Mouse (Mus musculus) heart, embryonic 14.5 days (tissue): ENCODE measurements around the gene Spg21. TPM values are rescaled to one million over a fixed set of nuclear protein-coding genes. Genes with fewer than 3 reads are reported as not detected.

Source experiments
- ATAC-seq: fragments of 200-750 bp; cut with Nextera tagmentation; 2 replicates; pipeline ENCODE4 v1.8.0; 2017; ENCODE audit warnings: low read depth, moderate TSS enrichment; ENCODE audit not compliant: insufficient number of reproducible peaks, insufficient read depth, low FRiP score
- H3K27ac ChIP-seq, 2 experiments: fragments of 200-500 bp in 1 of 2; fragments of 300-500 bp in 1 of 2; sonication (generic) in 1 of 2; replicated peaks in 1 of 2; 2 replicates each; pipeline ENCODE4 v1.5.1; 2012 to 2014; ENCODE audit warnings: low read depth in 2 of 2, low read length in 2 of 2, control low read depth in 1 of 2, mild to moderate bottlenecking in 1 of 2, mixed read lengths in 1 of 2; ENCODE audit not compliant: control insufficient read depth in 1 of 2, insufficient read depth in 1 of 2
- H3K27me3 ChIP-seq: fragments of 300-500 bp; sonication (generic); 2 replicates; pipeline ENCODE4 v1.6.1; 2014; ENCODE audit warnings: mild to moderate bottlenecking, low read length, control low read depth; ENCODE audit not compliant: control insufficient read depth, insufficient read depth
- H3K36me3 ChIP-seq: fragments of 300-500 bp; sonication (generic); 2 replicates; pipeline ENCODE4 v1.6.1; 2014; ENCODE audit warnings: mild to moderate bottlenecking, control low read depth, low read length, mixed read lengths; ENCODE audit not compliant: control insufficient read depth, insufficient read depth
- H3K4me1 ChIP-seq, 2 experiments: fragments of 200-500 bp in 1 of 2; fragments of 300-500 bp in 1 of 2; sonication (generic) in 1 of 2; 2 replicates each; pipeline ENCODE4 v1.6.1; 2012 to 2014; ENCODE audit warnings: low read length in 2 of 2, control low read depth in 1 of 2, mixed read lengths in 1 of 2; ENCODE audit not compliant: control insufficient read depth in 2 of 2, insufficient read depth in 2 of 2
- H3K4me2 ChIP-seq: fragments of 300-500 bp; sonication (generic); 2 replicates; pipeline ENCODE4 v1.6.1; 2014; ENCODE audit warnings: mild to moderate bottlenecking, low read length
- H3K4me3 ChIP-seq, 2 experiments: fragments of 200-500 bp in 1 of 2; fragments of 300-500 bp in 1 of 2; sonication (generic) in 1 of 2; 2 replicates each; pipeline ENCODE4 v1.5.1; 2012 to 2014; ENCODE audit warnings: low read length in 2 of 2, mild to moderate bottlenecking in 2 of 2, control low read depth in 1 of 2, low read depth in 1 of 2, moderate library complexity in 1 of 2; ENCODE audit not compliant: control insufficient read depth in 1 of 2, insufficient read depth in 1 of 2
- H3K9ac ChIP-seq: fragments of 300-500 bp; sonication (generic); 2 replicates; pipeline ENCODE4 v1.6.1; 2014; ENCODE audit warnings: mild to moderate bottlenecking, low read length
- H3K9me3 ChIP-seq: fragments of 300-500 bp; sonication (generic); 2 replicates; pipeline ENCODE4 v1.6.1; 2016; ENCODE audit warnings: low read length, control low read depth; ENCODE audit not compliant: control insufficient read depth
- WGBS: fragments of 180-500 bp; shearing (Covaris S2); extraction: QIAGEN DNeasy Blood & Tissue Kit; methylation state at CpG from one replicate; pipeline ENCODE4 v1.1.7; 2014; 5-methylcytosine and 5-hydroxymethylcytosine counted together
- polyA plus RNA-seq: library from polyadenylated mRNA; unstranded; fragments of >200 nt; fragmentation: Nextera tagmentation; extraction: Ambion mirVana; gene quantifications from 2 replicates; pipeline ENCODE4 v1.2.1, GENCODE M21; 2014

The Spg21 gene
- polyA plus RNA-seq, 1 experiment from 2014 or later: 72.0 TPM

- 82% methylated on average over 8 of the region's 8 CpGs for WGBS
- no peaks in the 10 kb centered on the region for H3K4me1 ChIP-seq
- H3K9me3 ChIP-seq: no peaks in the 10 kb centered on the region
- H3K27ac ChIP-seq: no peak overlapping the region
- ATAC-seq: no peak
- no peak overlapping the region for H3K9ac ChIP-seq
- H3K4me2 ChIP-seq: no peak overlapping the region
- H3K36me3 ChIP-seq: peaks cover 96% of the 10 kb centered on the region
- no peaks in the 10 kb centered on the region for H3K27me3 ChIP-seq
- H3K4me3 ChIP-seq: no peak overlapping the region
These were observed 18.4 kb downstream of the Spg21 start for GRCm38 (mm10) chr9:65479158-65479557.

DNA sequence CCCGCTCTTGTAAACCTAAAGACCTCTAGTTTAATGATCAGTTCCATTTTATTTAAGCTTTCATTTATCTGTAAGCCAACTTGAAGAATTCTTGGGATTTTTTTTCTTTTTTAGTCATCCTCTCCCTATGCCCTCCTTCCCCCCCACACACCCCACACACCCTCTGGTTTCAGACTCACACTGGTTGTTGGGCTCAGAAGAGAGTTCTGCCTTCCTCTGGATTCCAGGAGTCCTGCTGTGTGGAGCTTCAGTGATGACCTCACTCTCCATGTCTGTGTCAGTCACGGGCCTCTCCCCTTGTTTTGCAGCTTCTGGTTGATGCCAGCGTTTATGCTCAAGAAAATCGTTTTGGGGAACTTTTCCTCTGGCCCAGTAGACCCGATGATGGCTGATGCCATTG lies 19.3 kb downstream of the Spg21 start:
- no peaks in the 10 kb centered on the region for H3K27me3 ChIP-seq
- no peak overlapping the region for H3K4me2 ChIP-seq
- WGBS: 78% methylated on average over 5 of the region's 5 CpGs
- H3K4me3 ChIP-seq: no peak overlapping the region
- no peak for ATAC-seq
- H3K9me3 ChIP-seq: no peaks in the 10 kb centered on the region
- peaks cover 96% of the 10 kb centered on the region for H3K36me3 ChIP-seq
- no peak overlapping the region for H3K9ac ChIP-seq
- no peaks in the 10 kb centered on the region for H3K4me1 ChIP-seq
- H3K27ac ChIP-seq: no peak overlapping the region

GRCm38 (mm10) chr9:65491476-65491875 lies 30.7 kb downstream of the Spg21 start:
- no peaks in the 10 kb centered on the region for H3K27me3 ChIP-seq
- no peaks in the 10 kb centered on the region for H3K9me3 ChIP-seq
- no peak overlapping the region for H3K4me3 ChIP-seq
- 81% methylated on average over 3 of the region's 3 CpGs for WGBS
- no peak for ATAC-seq
- no peak overlapping the region for H3K27ac ChIP-seq
- H3K9ac ChIP-seq: no peak overlapping the region
- no peaks in the 10 kb centered on the region for H3K4me1 ChIP-seq
- H3K36me3 ChIP-seq: peaks cover 20% of the 10 kb centered on the region
- no peak overlapping the region for H3K4me2 ChIP-seq

- Histone ChIP-seq H3K4me3 (no peak overlapping the region), H3K9ac (no peak overlapping the region), H3K36me3 (peaks cover 11% of the 10 kb centered on the region), H3K9me3 (no peaks in the 10 kb centered on the region), H3K4me2 (no peak overlapping the region), H3K27me3 (no peaks in the 10 kb centered on the region), H3K4me1 (no peaks in the 10 kb centered on the region), H3K27ac (no peak overlapping the region)
- WGBS: 83% methylated on average over 2 of the region's 2 CpGs
- ATAC-seq: no peak
These were observed 31.6 kb downstream of the Spg21 start for GRCm38 (mm10) chr9:65492351-65492750.

GRCm38 (mm10) chr9:65492851-65493250 lies 32.1 kb downstream of the Spg21 start:
- Histone ChIP-seq H3K27ac (no peak overlapping the region), H3K36me3 (peaks cover 7% of the 10 kb centered on the region; the same call in 1 of the 2 replicates), H3K9ac (no peak overlapping the region), H3K27me3 (no peaks in the 10 kb centered on the region), H3K4me3 (no peak overlapping the region), H3K9me3 (no peaks in the 10 kb centered on the region), H3K4me1 (no peaks in the 10 kb centered on the region), H3K4me2 (no peak overlapping the region)
- no peak for ATAC-seq
- 85% methylated on average over 4 of the region's 4 CpGs for WGBS

DNA sequence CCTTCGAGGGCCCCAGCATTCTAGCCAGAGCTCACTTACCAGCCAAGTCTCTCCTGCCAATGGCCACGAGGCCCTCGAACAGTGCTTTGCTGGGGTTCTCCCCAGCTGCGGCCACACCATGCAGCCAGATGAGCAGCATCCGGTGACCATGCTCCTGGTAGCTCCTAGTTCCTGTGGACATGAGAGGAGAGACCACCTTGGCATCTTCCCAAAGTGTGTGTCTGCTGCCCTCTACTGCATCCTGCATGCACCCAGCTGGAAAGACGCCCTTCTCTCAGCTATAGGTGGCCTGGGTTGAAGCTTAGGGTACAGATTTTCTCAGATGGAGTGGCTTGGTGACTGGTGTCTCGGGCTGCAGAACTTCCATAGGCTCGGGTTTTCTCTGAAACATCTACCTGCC lies 41.4 kb downstream of the Spg21 start:
- H3K9me3 ChIP-seq: no peaks in the 10 kb centered on the region
- ATAC-seq: no peak
- 37% methylated on average over 8 of the region's 8 CpGs for WGBS
- H3K27me3 ChIP-seq: no peaks in the 10 kb centered on the region
- no peaks in the 10 kb centered on the region; a peak in 1 of 4 replicates for H3K4me1 ChIP-seq
- H3K9ac ChIP-seq: no peak overlapping the region
- H3K36me3 ChIP-seq: no peaks in the 10 kb centered on the region
- no peak overlapping the region for H3K27ac ChIP-seq
- no peak overlapping the region for H3K4me2 ChIP-seq
- H3K4me3 ChIP-seq: no peak overlapping the region

GRCm38 (mm10) chr9:65502721-65503505 lies 42.2 kb downstream of the Spg21 start:
- H3K36me3 ChIP-seq: no peaks in the 10 kb centered on the region
- H3K9ac ChIP-seq: no peak overlapping the region
- H3K9me3 ChIP-seq: no peaks in the 10 kb centered on the region
- no peak overlapping the region for H3K4me2 ChIP-seq
- H3K27ac ChIP-seq: no peak overlapping the region
- no peaks in the 10 kb centered on the region for H3K27me3 ChIP-seq
- H3K4me1 ChIP-seq: peaks cover 0 to under 1% of the 10 kb centered on the region in 2 experiments; a peak in 1 of 4 replicates
- 81% methylated on average over 21 of the region's 21 CpGs for WGBS
- ATAC-seq: no peak
- no peak overlapping the region for H3K4me3 ChIP-seq

DNA sequence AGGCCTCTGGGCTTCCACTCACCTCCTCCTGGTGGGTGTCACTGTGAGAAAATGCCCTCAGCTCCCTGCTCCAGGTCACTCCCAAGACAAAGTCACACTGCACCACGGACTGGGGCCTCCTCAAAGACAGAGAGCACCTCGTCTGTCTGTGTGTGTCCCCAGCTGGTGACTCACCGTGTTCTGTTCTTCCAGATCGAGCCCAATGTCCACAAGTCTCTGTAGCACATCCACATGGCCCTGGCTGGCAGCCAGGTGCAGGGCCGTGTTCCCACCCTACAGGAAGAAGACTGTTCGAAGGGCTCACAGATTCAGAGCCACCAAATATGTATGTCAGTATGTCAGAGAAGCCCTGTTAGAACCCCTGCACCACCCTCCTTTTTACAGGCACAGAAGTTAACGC lies 47.7 kb downstream of the Spg21 start:
- Histone ChIP-seq H3K36me3 (no peaks in the 10 kb centered on the region), H3K4me3 (no peak overlapping the region), H3K9me3 (no peaks in the 10 kb centered on the region), H3K4me1 (peaks cover 7 to 10% of the 10 kb centered on the region in 2 experiments; a peak in 3 of 4 replicates), H3K27ac (no peak overlapping the region), H3K4me2 (no peak overlapping the region), H3K9ac (no peak overlapping the region), H3K27me3 (no peaks in the 10 kb centered on the region)
- ATAC-seq: no peak
- 15% methylated on average over 7 of the region's 7 CpGs for WGBS
